Mouse (Mus musculus) MEL (cell line): ENCODE measurements around the gene Gmds.

Source experiments
- CHD2 ChIP-seq: IDR thresholded peaks from 2 replicates; pipeline ENCODE4 v1.6.1; 2011; ENCODE audit warnings: low read length, improper control_type of control experiment
- CTCF ChIP-seq, 3 experiments: IDR thresholded peaks in 2 of 3; conservative IDR thresholded peaks in 1 of 3; 2 replicates each; pipeline ENCODE4 v1.5.1; 2011 to 2012; ENCODE audit warnings: low read length in 3 of 3, low read depth in 2 of 3, mild to moderate bottlenecking in 2 of 3, improper control_type of control experiment in 1 of 3, inconsistent platforms in 1 of 3, mixed read lengths in 1 of 3, moderate library complexity in 1 of 3; ENCODE audit not compliant: control insufficient read depth in 1 of 3, insufficient read depth in 1 of 3, poor library complexity in 1 of 3, severe bottlenecking in 1 of 3
- EP300 ChIP-seq, 2 experiments: IDR thresholded peaks; 2 replicates each; pipeline ENCODE4 v1.6.1; 2011; ENCODE audit warnings: improper control_type of control experiment in 2 of 2, low read length in 2 of 2, low read depth in 1 of 2, mild to moderate bottlenecking in 1 of 2
- GATA1 ChIP-seq: IDR thresholded peaks from 2 replicates; pipeline ENCODE4 v1.6.1; 2011; ENCODE audit warnings: low read depth, low read length, improper control_type of control experiment
- HCFC1 ChIP-seq: IDR thresholded peaks from 2 replicates; pipeline ENCODE4 v1.6.1; 2012; ENCODE audit warnings: low read depth, mild to moderate bottlenecking, inconsistent platforms, low read length, improper control_type of control experiment, moderate library complexity
- MAFK ChIP-seq: IDR thresholded peaks from 2 replicates; pipeline ENCODE4 v1.6.1; 2011; ENCODE audit warnings: low read depth, mild to moderate bottlenecking, low read length, improper control_type of control experiment, borderline replicate concordance
- NRF1 ChIP-seq: IDR thresholded peaks from 2 replicates; pipeline ENCODE4 v1.6.1; 2014; ENCODE audit warnings: low read depth, mild to moderate bottlenecking, inconsistent platforms, low read length, improper control_type of control experiment, moderate library complexity; ENCODE audit not compliant: poor library complexity, insufficient read depth, severe bottlenecking
- POLR2AphosphoS5 ChIP-seq: IDR thresholded peaks from 2 replicates; pipeline ENCODE4 v1.6.1; 2012; ENCODE audit warnings: low read depth, borderline replicate concordance, mild to moderate bottlenecking, inconsistent platforms, low read length, moderate library complexity, mixed read lengths
- SMC3 ChIP-seq: IDR thresholded peaks from 2 replicates; pipeline ENCODE4 v1.6.1; 2011; ENCODE audit warnings: low read depth, low read length, improper control_type of control experiment
- TBP ChIP-seq: IDR thresholded peaks from 2 replicates; pipeline ENCODE4 v1.8.0; 2011; ENCODE audit warnings: low read depth, low read length, improper control_type of control experiment
- ZC3H11A ChIP-seq: IDR thresholded peaks from 2 replicates; pipeline ENCODE4 v1.6.1; 2012; ENCODE audit warnings: low read depth, mild to moderate bottlenecking, inconsistent platforms, low read length, improper control_type of control experiment

DNA sequence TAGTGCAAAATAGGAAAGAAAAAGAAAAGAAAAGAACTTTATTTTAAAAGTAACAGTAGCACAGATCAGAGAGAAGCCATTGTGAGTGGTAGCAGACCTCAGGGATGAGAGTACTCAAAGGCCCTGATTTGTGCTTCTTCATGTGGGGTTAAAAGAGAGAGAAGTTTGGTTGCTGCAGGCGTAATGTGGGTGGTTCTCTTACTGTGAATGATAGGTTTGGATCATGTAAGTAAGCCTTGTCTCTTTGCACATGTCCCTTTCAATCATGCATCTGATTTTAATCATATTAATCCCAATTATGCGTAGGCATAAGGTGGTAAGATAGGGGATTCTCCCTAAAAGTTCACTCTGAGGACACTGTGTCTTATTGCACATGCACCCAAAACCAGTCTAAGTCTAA lies 556.5 kb downstream of the Gmds start:
- TF ChIP-seq SMC3 (no peak), CHD2 (no peak), POLR2AphosphoS5 (no peak), GATA1 (no peak), HCFC1 (no peak), ZC3H11A (no peak), MAFK (no peak), TBP (no peak), CTCF (IDR thresholded peaks at IDR 0.05 in 2 of 3, conservative IDR thresholded peaks at IDR 0.05 in 1 of 3; ENCODE audit: control insufficient read depth in 1 of 3, insufficient read depth in 1 of 3, low read depth in 2 of 3, low read length in 3 of 3, poor library complexity in 1 of 3, severe bottlenecking in 1 of 3) (no peak), NRF1 (no peak), EP300 (IDR thresholded peaks at IDR 0.05; ENCODE audit: low read depth in 1 of 2, low read length in 2 of 2) (no peak)
